In genomic region chr4:104843546-104843945, GRCm38 (mm10) we compare ENCODE assay signal across 26 mouse cellular contexts. TPM values are rescaled to one million over a fixed set of nuclear protein-coding genes. Genes with fewer than 3 reads are reported as not detected.
DNase-seq lines count a peak whose midpoint lies in the region; ATAC-seq and TF ChIP-seq lines count a peak whose summit lies in the region.
"Had no signal": no experiment of that assay in that cellular context is flagged by ENCODE, and none has a peak within 500 bp of the region (broad histone marks: within the 10 kb centered on the region; RNA-seq: fewer than 3 reads in every experiment).

No protein-coding gene starts in this region.

- no peaks in the 10 kb centered on the region for H3K4me1 ChIP-seq in embryonic facial prominence, embryonic 11.5 days (ENCODE audit: control insufficient read depth, insufficient read depth, low read length)
- peaks cover 7% of the 10 kb centered on the region; the same call in 1 of the 2 replicates for H3K4me1 ChIP-seq in embryonic facial prominence, embryonic 10.5 days
- H3K4me1 ChIP-seq in heart, embryonic 12.5 days (replicated peaks): no peaks in the 10 kb centered on the region
- H3K4me1 ChIP-seq in midbrain, embryonic 14.5 days (ENCODE audit: control insufficient read depth, insufficient read depth, low read length): no peaks in the 10 kb centered on the region
- 0 out of 2 replicates have a peak, but pooled peaks cover 3% of the 10 kb centered on the region for H3K4me1 ChIP-seq in midbrain, postnatal 0 days (ENCODE audit: insufficient read depth, low read length)
- H3K4me1 ChIP-seq: embryonic facial prominence, embryonic 12.5 days had no signal

- H3K9ac ChIP-seq in embryonic facial prominence, embryonic 11.5 days (replicated peaks; ENCODE audit: low read length): no peak overlapping the region
- no peak overlapping the region for H3K9ac ChIP-seq in heart, embryonic 12.5 days
- no peak overlapping the region for H3K9ac ChIP-seq in midbrain, embryonic 14.5 days (replicated peaks; ENCODE audit: low read length)
- no peak overlapping the region for H3K9ac ChIP-seq in midbrain, postnatal 0 days (replicated peaks; ENCODE audit: low read length, poor library complexity, severe bottlenecking)
- H3K9ac ChIP-seq: embryonic facial prominence, embryonic 12.5 days; forebrain, postnatal 0 days; hindbrain, embryonic 14.5 days had no signal

- no peak overlapping the region for H3K4me2 ChIP-seq in embryonic facial prominence, embryonic 11.5 days (ENCODE audit: low read depth, low read length)
- no peak overlapping the region for H3K4me2 ChIP-seq in heart, embryonic 12.5 days
- H3K4me2 ChIP-seq in midbrain, embryonic 14.5 days (ENCODE audit: low read length): no peak overlapping the region
- no peak overlapping the region for H3K4me2 ChIP-seq in midbrain, postnatal 0 days (ENCODE audit: low read depth, low read length, poor library complexity, severe bottlenecking)
- H3K4me2 ChIP-seq: embryonic facial prominence, embryonic 12.5 days; hindbrain, embryonic 14.5 days had no signal

- H3K27ac ChIP-seq in embryonic facial prominence, embryonic 11.5 days (replicated peaks; ENCODE audit: low read depth, low read length): no peak overlapping the region
- H3K27ac ChIP-seq in embryonic facial prominence, embryonic 10.5 days (replicated peaks): no peak overlapping the region
- no peak overlapping the region for H3K27ac ChIP-seq in heart, embryonic 12.5 days (ENCODE audit: poor library complexity, severe bottlenecking)
- no peak overlapping the region for H3K27ac ChIP-seq in midbrain, embryonic 14.5 days (replicated peaks; ENCODE audit: low read depth, low read length)
- H3K27ac ChIP-seq in midbrain, postnatal 0 days (ENCODE audit: low read depth, low read length): no peak overlapping the region
- H3K27ac ChIP-seq: embryonic facial prominence, embryonic 12.5 days; gastrocnemius, adult 2 months; hindbrain, embryonic 14.5 days had no signal

- no peak for ATAC-seq in embryonic facial prominence, embryonic 11.5 days (replicated peaks; ENCODE audit: insufficient number of reproducible peaks, low FRiP score, low TSS enrichment, low read depth)
- ATAC-seq in heart, embryonic 12.5 days (ENCODE audit: insufficient number of reproducible peaks, low FRiP score): no peak
- no peak for ATAC-seq in midbrain, embryonic 14.5 days (ENCODE audit: low FRiP score, low TSS enrichment)
- no peak for ATAC-seq in midbrain, postnatal 0 days (ENCODE audit: low FRiP score)
- ATAC-seq: activated CD4-positive, CD25-positive, alpha-beta regulatory T cell, adult 4 months; forebrain, postnatal 0 days; inflammation-experienced regulatory T-cells, adult 6 months; intestine, postnatal 0 days; Patski had no signal

- 30% methylated on average over 4 of the region's 4 CpGs for WGBS in embryonic facial prominence, embryonic 11.5 days
- 42% methylated on average over 4 of the region's 4 CpGs for whole genome bisulfite sequencing in embryonic facial prominence, embryonic 10.5 days
- 69% methylated on average over 4 of the region's 4 CpGs for WGBS in heart, embryonic 12.5 days
- WGBS in midbrain, embryonic 14.5 days: 45% methylated on average over 4 of the region's 4 CpGs
- 38% methylated on average over 4 of the region's 4 CpGs for WGBS in midbrain, postnatal 0 days

- no peaks in the 10 kb centered on the region for H3K36me3 ChIP-seq in embryonic facial prominence, embryonic 11.5 days (replicated peaks; ENCODE audit: control insufficient read depth, insufficient read depth, low read depth, low read length)
- H3K36me3 ChIP-seq in embryonic facial prominence, embryonic 10.5 days (replicated peaks): no peaks in the 10 kb centered on the region
- no peaks in the 10 kb centered on the region for H3K36me3 ChIP-seq in heart, embryonic 12.5 days
- H3K36me3 ChIP-seq in midbrain, embryonic 14.5 days (ENCODE audit: control insufficient read depth, insufficient read depth, low read length): no peaks in the 10 kb centered on the region
- no peaks in the 10 kb centered on the region for H3K36me3 ChIP-seq in midbrain, postnatal 0 days (ENCODE audit: insufficient read depth, low read length)
- H3K36me3 ChIP-seq: embryonic facial prominence, embryonic 12.5 days had no signal

- TF ChIP-seq CTCF in midbrain, postnatal 0 days (IDR thresholded peaks at IDR 0.05): no peak

- no peak overlapping the region for H3K4me3 ChIP-seq in embryonic facial prominence, embryonic 11.5 days (ENCODE audit: low read depth, low read length)
- no peak overlapping the region for H3K4me3 ChIP-seq in embryonic facial prominence, embryonic 10.5 days
- H3K4me3 ChIP-seq in heart, embryonic 12.5 days: no peak overlapping the region
- no peak overlapping the region for H3K4me3 ChIP-seq in midbrain, embryonic 14.5 days (replicated peaks; ENCODE audit: low read depth, low read length)
- H3K4me3 ChIP-seq in midbrain, postnatal 0 days (ENCODE audit: low read depth, low read length): no peak overlapping the region
- H3K4me3 ChIP-seq: embryonic facial prominence, embryonic 12.5 days; gastrocnemius, adult 2 months had no signal

- H3K27me3 ChIP-seq in embryonic facial prominence, embryonic 11.5 days (ENCODE audit: control insufficient read depth, insufficient read depth, low read length): no peaks in the 10 kb centered on the region
- no peaks in the 10 kb centered on the region for H3K27me3 ChIP-seq in embryonic facial prominence, embryonic 10.5 days (replicated peaks; ENCODE audit: low read depth, poor library complexity, severe bottlenecking)
- no peaks in the 10 kb centered on the region for H3K27me3 ChIP-seq in heart, embryonic 12.5 days (replicated peaks)
- H3K27me3 ChIP-seq in midbrain, embryonic 14.5 days (ENCODE audit: control insufficient read depth, insufficient read depth, low read length): no peaks in the 10 kb centered on the region
- no peaks in the 10 kb centered on the region for H3K27me3 ChIP-seq in midbrain, postnatal 0 days (ENCODE audit: insufficient read depth, low read length)
- H3K27me3 ChIP-seq: CH12.LX; embryonic facial prominence, embryonic 12.5 days; Patski had no signal

- no peaks in the 10 kb centered on the region for H3K9me3 ChIP-seq in embryonic facial prominence, embryonic 11.5 days (replicated peaks; ENCODE audit: control insufficient read depth, low read length)
- no peaks in the 10 kb centered on the region for H3K9me3 ChIP-seq in embryonic facial prominence, embryonic 10.5 days
- no peaks in the 10 kb centered on the region for H3K9me3 ChIP-seq in heart, embryonic 12.5 days (replicated peaks)
- H3K9me3 ChIP-seq in midbrain, embryonic 14.5 days (ENCODE audit: control insufficient read depth, low read length): no peaks in the 10 kb centered on the region
- no peaks in the 10 kb centered on the region for H3K9me3 ChIP-seq in midbrain, postnatal 0 days (ENCODE audit: low read length)
- H3K9me3 ChIP-seq: embryonic facial prominence, embryonic 12.5 days had no signal

- DNase-seq in embryonic facial prominence, embryonic 11.5 days (ENCODE audit: low spot score): peak; percentile 29
- no peak for DNase-seq in embryonic facial prominence, embryonic 10.5 days (ENCODE audit: low spot score)
- DNase-seq in heart, adult 11 months: peak; percentile 54
- peak; percentile 55 for DNase-seq in midbrain, embryonic 14.5 days
- DNase-seq in midbrain, postnatal 0 days (ENCODE audit: low spot score): no peak
- DNase-seq in adrenal gland, adult 8-10 months: no peak
- DNase-seq: adrenal gland, postnatal 25 days; cerebellum, adult 2 months; cerebellum, postnatal 10 days; forebrain, postnatal 0 days; gastrocnemius, adult 2 months; gastrocnemius, postnatal 25 days; heart, postnatal 10 days; heart, postnatal 4 days; kidney, adult 8-10 months had no signal

RNA-seq across cellular contexts. Expression of gene Gm17662, which starts 13.6 kb away (rescaled TPM):
- not detected in 2 replicates for polyA plus RNA-seq in embryonic facial prominence, embryonic 11.5 days (2014; fragmentation: Nextera tagmentation; extraction: Ambion mirVana)
- not detected in 2 replicates for polyA plus RNA-seq in embryonic facial prominence, embryonic 10.5 days (2016; fragmentation: Nextera tagmentation; extraction: Ambion mirVana)
- polyA plus RNA-seq in heart, embryonic 12.5 days (2016; fragmentation: Nextera tagmentation; extraction: Ambion mirVana): not detected in 2 replicates
- not detected in 2 replicates for polyA plus RNA-seq in midbrain, embryonic 14.5 days (2014; fragmentation: Nextera tagmentation; extraction: Ambion mirVana)
- total RNA-seq in midbrain, postnatal 0 days (2014; rRNA removed): not detected in 2 replicates
- polyA plus RNA-seq in midbrain, postnatal 0 days (2015; fragmentation: Nextera tagmentation; extraction: Ambion mirVana): not detected in 2 replicates
- total RNA-seq in adrenal gland, adult 8-10 months (2022): not detected
- total RNA-seq: adrenal gland, adult 18-20 months; adrenal gland, postnatal 25 days; CH12.LX; forebrain, postnatal 0 days; gastrocnemius, adult 2 months; gastrocnemius, postnatal 25 days; granulocyte monocyte progenitor cell, adult 5-6 weeks; heart, postnatal 10 days; heart, postnatal 4 days had no signal
- polyA plus RNA-seq: activated CD4-positive, CD25-positive, alpha-beta regulatory T cell, adult 4 months; cerebellum, adult 2 months; embryonic facial prominence, embryonic 12.5 days; forebrain, postnatal 0 days; heart, embryonic 14.5 days; hindbrain, embryonic 14.5 days; inflammation-experienced regulatory T-cells, adult 6 months; intestine, postnatal 0 days; Patski had no signal

RNA-seq across cellular contexts. Expression of gene C8a, which starts 32.7 kb away (rescaled TPM):
- not detected in 2 replicates for polyA plus RNA-seq in embryonic facial prominence, embryonic 11.5 days (2014; fragmentation: Nextera tagmentation; extraction: Ambion mirVana)
- not detected in 2 replicates for polyA plus RNA-seq in embryonic facial prominence, embryonic 10.5 days (2016; fragmentation: Nextera tagmentation; extraction: Ambion mirVana)
- 0.08 TPM in 1 of 2 replicates, not detected in the other for polyA plus RNA-seq in heart, embryonic 12.5 days (2016; fragmentation: Nextera tagmentation; extraction: Ambion mirVana)
- polyA plus RNA-seq in midbrain, embryonic 14.5 days (2014; fragmentation: Nextera tagmentation; extraction: Ambion mirVana): 0.11 TPM in 1 of 2 replicates, not detected in the other
- not detected in 2 replicates for total RNA-seq in midbrain, postnatal 0 days (2014; rRNA removed)
- polyA plus RNA-seq in midbrain, postnatal 0 days (2015; fragmentation: Nextera tagmentation; extraction: Ambion mirVana): 0.04 and 0.06 TPM in 2 replicates
- total RNA-seq in adrenal gland, adult 8-10 months (2022): under 1 TPM in 3 of 4 experiments, not detected in 1; 0.17 to 0.35 (median 0.19) TPM
- total RNA-seq: forebrain, postnatal 0 days; gastrocnemius, adult 2 months; gastrocnemius, postnatal 25 days; granulocyte monocyte progenitor cell, adult 5-6 weeks; heart, postnatal 10 days; heart, postnatal 4 days had no signal
- polyA plus RNA-seq: activated CD4-positive, CD25-positive, alpha-beta regulatory T cell, adult 4 months; embryonic facial prominence, embryonic 12.5 days; forebrain, postnatal 0 days; heart, embryonic 14.5 days; hindbrain, embryonic 14.5 days; inflammation-experienced regulatory T-cells, adult 6 months; intestine, postnatal 0 days; Patski had no signal

Comparison
In these comparisons a context has a peak if more than half of its experiments do, and no peak if none do; other contexts are left out.
1. DNase-seq: peak in embryonic facial prominence, embryonic 11.5 days (single experiment), heart, adult 11 months (single experiment) and midbrain, embryonic 14.5 days (single experiment); none in embryonic facial prominence, embryonic 10.5 days (single experiment), midbrain, postnatal 0 days (single experiment) and adrenal gland, adult 8-10 months (single experiment).